26 mouse cellular contexts compared by ENCODE assay signal in the genomic region with DNA sequence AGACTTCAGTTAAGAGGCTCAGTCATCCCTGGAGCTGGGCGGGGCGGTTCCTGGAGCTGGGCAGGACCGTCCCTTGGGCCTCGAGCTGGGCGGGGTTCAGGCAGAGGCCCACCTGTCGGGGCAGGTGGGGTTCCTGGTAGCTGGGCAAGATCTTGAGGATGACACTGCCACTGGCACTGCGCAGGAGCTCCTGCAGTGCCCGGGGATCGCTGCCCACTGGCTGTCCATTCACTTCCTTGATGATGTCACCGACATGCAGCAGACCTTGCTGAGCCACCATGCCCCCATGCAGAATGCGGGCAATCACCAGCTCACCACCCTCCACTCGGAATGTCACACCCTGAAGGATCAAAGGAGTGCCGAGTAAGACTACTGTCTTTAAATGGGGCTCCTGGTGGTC. TPM values are rescaled to one million over a fixed set of nuclear protein-coding genes. Genes with fewer than 3 reads are reported as not detected.
DNase-seq lines count a peak whose midpoint lies in the region; ATAC-seq and TF ChIP-seq lines count a peak whose summit lies in the region.
"Had no signal": no experiment of that assay in that cellular context is flagged by ENCODE, and none has a peak within 500 bp of the region (broad histone marks: within the 10 kb centered on the region; RNA-seq: fewer than 3 reads in every experiment).

No protein-coding gene starts in this region.

- DNase-seq in cerebellum, adult 18-20 months = peak; percentile 27 to 35
- DNase-seq in cerebellum, adult 11-12 months = no peak
- peak; percentile 66 to 71 for DNase-seq in cerebellum, postnatal 25 days
- DNase-seq in cerebellum, adult 8-10 months = no peak
- DNase-seq: adrenal gland, adult 8-10 months; adrenal gland, postnatal 25 days; gastrocnemius, postnatal 25 days; heart, adult 18-20 months; heart, postnatal 10 days; heart, postnatal 36 days had no signal

- H3K27me3 ChIP-seq in intestine, postnatal 0 days (replicated peaks; ENCODE audit: control insufficient read depth, insufficient read depth, low read length) = no peaks in the 10 kb centered on the region
- H3K27me3 ChIP-seq in intestine, embryonic 16.5 days (replicated peaks; ENCODE audit: control insufficient read depth, insufficient read depth, low read length) = no peaks in the 10 kb centered on the region
- H3K27me3 ChIP-seq in liver, embryonic 15.5 days = peaks cover 24% of the 10 kb centered on the region
- H3K27me3 ChIP-seq in liver, embryonic 12.5 days (replicated peaks) = peaks cover 30% of the 10 kb centered on the region
- H3K27me3 ChIP-seq: intestine, embryonic 15.5 days had no signal

- H3K9ac ChIP-seq in intestine, postnatal 0 days (ENCODE audit: low read depth, low read length) = no peak overlapping the region
- no peak overlapping the region for H3K9ac ChIP-seq in intestine, embryonic 16.5 days (ENCODE audit: low read depth, low read length)
- no peak overlapping the region for H3K9ac ChIP-seq in liver, embryonic 15.5 days
- no peak overlapping the region for H3K9ac ChIP-seq in liver, embryonic 12.5 days
- H3K9ac ChIP-seq: heart, embryonic 12.5 days; heart, embryonic 15.5 days; hindbrain, embryonic 13.5 days; intestine, embryonic 15.5 days had no signal

- 0 out of 2 replicates have a peak, but pooled peaks have one; percentile 14 for ATAC-seq in intestine, postnatal 0 days
- no peak for ATAC-seq in intestine, embryonic 16.5 days
- ATAC-seq in liver, embryonic 15.5 days (ENCODE audit: insufficient read depth) = peak; percentile 25; the same call in 1 of the 2 replicates
- ATAC-seq in liver, embryonic 12.5 days = no peak
- ATAC-seq: activated CD4-positive, CD25-positive, alpha-beta regulatory T cell, adult 4 months; forebrain, embryonic 14.5 days; hindbrain, embryonic 16.5 days; intestine, embryonic 15.5 days had no signal

- no peak overlapping the region for H3K4me2 ChIP-seq in intestine, postnatal 0 days (replicated peaks; ENCODE audit: low read depth)
- no peak overlapping the region for H3K4me2 ChIP-seq in intestine, embryonic 16.5 days (ENCODE audit: low read depth, low read length)
- H3K4me2 ChIP-seq in liver, embryonic 15.5 days = no peak overlapping the region
- no peak overlapping the region for H3K4me2 ChIP-seq in liver, embryonic 12.5 days
- H3K4me2 ChIP-seq: heart, embryonic 12.5 days; heart, embryonic 15.5 days; hindbrain, embryonic 13.5 days; intestine, embryonic 15.5 days had no signal

- H3K27ac ChIP-seq in intestine, postnatal 0 days (ENCODE audit: low read depth, low read length) = no peak overlapping the region
- H3K27ac ChIP-seq in intestine, embryonic 16.5 days (ENCODE audit: low read length) = no peak overlapping the region
- no peak overlapping the region for H3K27ac ChIP-seq in liver, embryonic 15.5 days (replicated peaks)
- H3K27ac ChIP-seq in liver, embryonic 12.5 days = no peak overlapping the region
- H3K27ac ChIP-seq: forebrain, embryonic 10.5 days; heart, embryonic 15.5 days; hindbrain, embryonic 10.5 days; hindbrain, embryonic 13.5 days; intestine, embryonic 15.5 days had no signal

- H3K36me3 ChIP-seq in intestine, postnatal 0 days (ENCODE audit: control insufficient read depth, insufficient read depth) = no peaks in the 10 kb centered on the region
- no peaks in the 10 kb centered on the region for H3K36me3 ChIP-seq in intestine, embryonic 16.5 days (ENCODE audit: control insufficient read depth, insufficient read depth, low read length)
- peaks cover 46% of the 10 kb centered on the region for H3K36me3 ChIP-seq in liver, embryonic 15.5 days (replicated peaks)
- peaks cover 56% of the 10 kb centered on the region for H3K36me3 ChIP-seq in liver, embryonic 12.5 days
- H3K36me3 ChIP-seq: intestine, embryonic 15.5 days had no signal

- no peak overlapping the region for H3K4me3 ChIP-seq in intestine, postnatal 0 days (ENCODE audit: low read depth, low read length)
- H3K4me3 ChIP-seq in intestine, embryonic 16.5 days (ENCODE audit: low read length) = no peak overlapping the region
- H3K4me3 ChIP-seq in liver, embryonic 15.5 days (replicated peaks) = no peak overlapping the region
- H3K4me3 ChIP-seq in liver, embryonic 12.5 days = no peak overlapping the region
- H3K4me3 ChIP-seq: forebrain, embryonic 10.5 days; heart, embryonic 12.5 days; heart, embryonic 15.5 days; hindbrain, embryonic 10.5 days; hindbrain, embryonic 13.5 days; intestine, embryonic 15.5 days had no signal

- no peak for TF ChIP-seq CTCF in intestine, postnatal 0 days (IDR thresholded peaks at IDR 0.05; ENCODE audit: low read depth)

- WGBS in intestine, postnatal 0 days = 59% methylated on average over 13 of the region's 13 CpGs
- 71% methylated on average over 13 of the region's 13 CpGs for WGBS in intestine, embryonic 16.5 days
- 70% methylated on average over 13 of the region's 13 CpGs for WGBS in liver, embryonic 15.5 days (ENCODE audit: insufficient replicate concordance)
- WGBS in liver, embryonic 12.5 days (ENCODE audit: insufficient replicate concordance) = 57% methylated on average over 13 of the region's 13 CpGs

- H3K9me3 ChIP-seq in intestine, postnatal 0 days (ENCODE audit: control insufficient read depth) = no peaks in the 10 kb centered on the region
- H3K9me3 ChIP-seq in intestine, embryonic 16.5 days (ENCODE audit: control insufficient read depth, low read length) = no peaks in the 10 kb centered on the region
- H3K9me3 ChIP-seq in liver, embryonic 15.5 days (replicated peaks) = no peaks in the 10 kb centered on the region
- H3K9me3 ChIP-seq in liver, embryonic 12.5 days (replicated peaks) = no peaks in the 10 kb centered on the region
- H3K9me3 ChIP-seq: forebrain, embryonic 10.5 days; heart, embryonic 12.5 days; heart, embryonic 15.5 days; hindbrain, embryonic 10.5 days; hindbrain, embryonic 13.5 days; intestine, embryonic 15.5 days had no signal

- H3K4me1 ChIP-seq in intestine, postnatal 0 days (replicated peaks; ENCODE audit: control insufficient read depth, insufficient read depth, low read length) = 0 out of 2 replicates have a peak, but pooled peaks cover 5% of the 10 kb centered on the region
- peaks cover 13% of the 10 kb centered on the region; the same call in 1 of the 2 replicates for H3K4me1 ChIP-seq in intestine, embryonic 16.5 days (ENCODE audit: control insufficient read depth, insufficient read depth, low read length)
- H3K4me1 ChIP-seq in liver, embryonic 15.5 days (replicated peaks) = peaks cover 26% of the 10 kb centered on the region
- peaks cover 27% of the 10 kb centered on the region for H3K4me1 ChIP-seq in liver, embryonic 12.5 days

RNA-seq across cellular contexts. Expression of a gene that starts 21.8 kb away (rescaled TPM):
- 5.4 and 5.6 TPM in 2 replicates for polyA plus RNA-seq in intestine, postnatal 0 days (2015; fragmentation: Nextera tagmentation; extraction: Ambion mirVana)
- polyA plus RNA-seq in intestine, embryonic 16.5 days (2015; fragmentation: Nextera tagmentation; extraction: Ambion mirVana) = 1.9 and 2.0 TPM in 2 replicates
- polyA plus RNA-seq in liver, embryonic 15.5 days (2015; fragmentation: Nextera tagmentation; extraction: Ambion mirVana) = 0.69 and 0.82 TPM in 2 replicates
- 0.50 and 0.51 TPM in 2 replicates for polyA plus RNA-seq in liver, embryonic 12.5 days (2016; fragmentation: Nextera tagmentation; extraction: Ambion mirVana)
- polyA plus RNA-seq: forebrain, embryonic 14.5 days had no signal

RNA-seq across cellular contexts. Expression of a gene that starts 25.2 kb away (rescaled TPM):
- polyA plus RNA-seq in intestine, postnatal 0 days (2015; fragmentation: Nextera tagmentation; extraction: Ambion mirVana) = 1.7 and 2.2 TPM in 2 replicates
- polyA plus RNA-seq in intestine, embryonic 16.5 days (2015; fragmentation: Nextera tagmentation; extraction: Ambion mirVana) = 5.8 and 6.2 TPM in 2 replicates
- polyA plus RNA-seq in liver, embryonic 15.5 days (2015; fragmentation: Nextera tagmentation; extraction: Ambion mirVana) = 11.5 and 13.3 TPM in 2 replicates
- 15.1 and 16.7 TPM in 2 replicates for polyA plus RNA-seq in liver, embryonic 12.5 days (2016; fragmentation: Nextera tagmentation; extraction: Ambion mirVana)

RNA-seq across cellular contexts. Expression of a gene that starts 34.8 kb away (rescaled TPM):
- polyA plus RNA-seq in intestine, postnatal 0 days (2015; fragmentation: Nextera tagmentation; extraction: Ambion mirVana) = 8.1 and 8.6 TPM in 2 replicates
- 5.7 and 6.5 TPM in 2 replicates for polyA plus RNA-seq in intestine, embryonic 16.5 days (2015; fragmentation: Nextera tagmentation; extraction: Ambion mirVana)
- 0.24 and 0.53 TPM in 2 replicates for polyA plus RNA-seq in liver, embryonic 15.5 days (2015; fragmentation: Nextera tagmentation; extraction: Ambion mirVana)
- polyA plus RNA-seq in liver, embryonic 12.5 days (2016; fragmentation: Nextera tagmentation; extraction: Ambion mirVana) = 0.66 and 0.85 TPM in 2 replicates

RNA-seq across cellular contexts. Expression of a gene that starts 38.0 kb away (rescaled TPM):
- 1.2 and 3.4 TPM in 2 replicates for polyA plus RNA-seq in intestine, postnatal 0 days (2015; fragmentation: Nextera tagmentation; extraction: Ambion mirVana)
- polyA plus RNA-seq in intestine, embryonic 16.5 days (2015; fragmentation: Nextera tagmentation; extraction: Ambion mirVana) = 3.9 and 6.0 TPM in 2 replicates
- polyA plus RNA-seq in liver, embryonic 15.5 days (2015; fragmentation: Nextera tagmentation; extraction: Ambion mirVana) = not detected in 2 replicates
- polyA plus RNA-seq in liver, embryonic 12.5 days (2016; fragmentation: Nextera tagmentation; extraction: Ambion mirVana) = not detected in 2 replicates
- polyA plus RNA-seq: activated CD4-positive, CD25-positive, alpha-beta regulatory T cell, adult 4 months; brain, embryonic 14.5 days; embryonic facial prominence, embryonic 11.5 days; embryonic facial prominence, embryonic 14.5 days; forebrain, embryonic 10.5 days; forebrain, embryonic 14.5 days; heart, embryonic 12.5 days; heart, embryonic 15.5 days; hindbrain, embryonic 10.5 days; hindbrain, embryonic 13.5 days; hindbrain, embryonic 16.5 days had no signal

RNA-seq across cellular contexts. Expression of a gene that starts 44.6 kb away (rescaled TPM):
- 181 and 192 TPM in 2 replicates for polyA plus RNA-seq in intestine, postnatal 0 days (2015; fragmentation: Nextera tagmentation; extraction: Ambion mirVana)
- 62.9 and 67.0 TPM in 2 replicates for polyA plus RNA-seq in intestine, embryonic 16.5 days (2015; fragmentation: Nextera tagmentation; extraction: Ambion mirVana)
- 0.29 and 0.71 TPM in 2 replicates for polyA plus RNA-seq in liver, embryonic 15.5 days (2015; fragmentation: Nextera tagmentation; extraction: Ambion mirVana)
- 0.32 TPM in 1 of 2 replicates, not detected in the other for polyA plus RNA-seq in liver, embryonic 12.5 days (2016; fragmentation: Nextera tagmentation; extraction: Ambion mirVana)
- polyA plus RNA-seq: activated CD4-positive, CD25-positive, alpha-beta regulatory T cell, adult 4 months; embryonic facial prominence, embryonic 11.5 days; forebrain, embryonic 10.5 days; forebrain, embryonic 14.5 days; heart, embryonic 12.5 days; heart, embryonic 15.5 days had no signal

Comparison
In these comparisons a context has a peak if more than half of its experiments do, and no peak if none do; other contexts are left out.
1. DNase-seq: peak in cerebellum, adult 18-20 months (2 of 2) and cerebellum, postnatal 25 days (2 of 2); none in cerebellum, adult 11-12 months (single experiment) and cerebellum, adult 8-10 months (single experiment).
2. ATAC-seq: peak in intestine, postnatal 0 days (single experiment) and liver, embryonic 15.5 days (single experiment); none in intestine, embryonic 16.5 days (single experiment) and liver, embryonic 12.5 days (single experiment).